In genomic region chr17:33824084-33824996, GRCm38 (mm10) we compare ENCODE assay signal across 8 mouse cellular contexts. TPM values are rescaled to one million over a fixed set of nuclear protein-coding genes. Genes with fewer than 3 reads are reported as not detected.
A peak's percentile ranks its signal among the peaks of the same experiment; 100 is the strongest.
DNase-seq lines count a peak whose midpoint lies in the region; ATAC-seq and TF ChIP-seq lines count a peak whose summit lies in the region.

Rps28 (minus strand) TSS chr17:33824562.
Ndufa7 (plus strand) TSS chr17:33824572.

- H3K36me3 ChIP-seq in E14TG2a.4 (ENCODE audit: insufficient read depth, low read length), result peaks cover 85% of the 10 kb centered on the region
- H3K36me3 ChIP-seq in forebrain, embryonic 13.5 days (ENCODE audit: poor library complexity, severe bottlenecking), result peaks cover 42% of the 10 kb centered on the region
- peaks cover 24% of the 10 kb centered on the region for H3K36me3 ChIP-seq in liver, postnatal 0 days (replicated peaks; ENCODE audit: insufficient read depth, low read length)
- H3K36me3 ChIP-seq in neural tube, embryonic 14.5 days (ENCODE audit: control insufficient read depth, insufficient read depth, low read length), result peaks cover 28% of the 10 kb centered on the region; the same call in 1 of the 2 replicates

- peak within 1 kb of the TSS; percentile 85 for H3K27ac ChIP-seq in forebrain, embryonic 13.5 days
- H3K27ac ChIP-seq in liver, postnatal 0 days (ENCODE audit: low read depth), result peak within 1 kb of the TSS; percentile 88
- peak within 1 kb of the TSS; percentile 91 for H3K27ac ChIP-seq in neural tube, embryonic 14.5 days (ENCODE audit: low read depth, low read length)

- no peak for TF ChIP-seq CTCF in E14TG2a.4 (conservative IDR thresholded peaks at IDR 0.05; ENCODE audit: low read length)
- no peak for TF ChIP-seq CTCF in liver, postnatal 0 days (IDR thresholded peaks at IDR 0.05; ENCODE audit: low read depth)

- H3K4me2 ChIP-seq in forebrain, embryonic 13.5 days, result peak within 1 kb of the TSS; percentile 95
- H3K4me2 ChIP-seq in liver, postnatal 0 days (ENCODE audit: low read depth, low read length), result peak within 1 kb of the TSS; percentile 87
- H3K4me2 ChIP-seq in neural tube, embryonic 14.5 days (ENCODE audit: low read depth, low read length), result peak within 1 kb of the TSS; percentile 95

- peak; percentile 95 for ATAC-seq in forebrain, embryonic 13.5 days
- ATAC-seq in liver, postnatal 0 days, result peak; percentile 90
- ATAC-seq in neural tube, embryonic 14.5 days (ENCODE audit: low read depth), result peak; percentile 94

- intact Hi-C loops in heart, postnatal 10 days (cut with DNase I), result no loop called here

- peak; percentile 96 for DNase-seq in c-Kit-positive CD71-positive TER-119-positive erythroid progenitor cells, embryonic 14.5 days (ENCODE audit: low spot score)
- peak; percentile 99 to 100 for DNase-seq in heart, postnatal 10 days
- peak; percentile 76 for DNase-seq in large intestine, adult 2 months (ENCODE audit: low read depth, low spot score)
- DNase-seq in liver, postnatal 0 days, result peak; percentile 99
- DNase-seq in testis, postnatal 10 days (ENCODE audit: low spot score), result peak; percentile 98

- TF ChIP-seq EP300 in liver, postnatal 0 days (IDR thresholded peaks at IDR 0.05; ENCODE audit: low read depth), result peak; percentile 88

- H3K9ac ChIP-seq in forebrain, embryonic 13.5 days, result peak within 1 kb of the TSS; percentile 86
- H3K9ac ChIP-seq in liver, postnatal 0 days (replicated peaks), result peak within 1 kb of the TSS; percentile 87
- peak within 1 kb of the TSS; percentile 80 for H3K9ac ChIP-seq in neural tube, embryonic 14.5 days (replicated peaks; ENCODE audit: low read depth, low read length)

- peaks cover 73% of the 10 kb centered on the region for H3K4me1 ChIP-seq in E14TG2a.4 (replicated peaks; ENCODE audit: low read depth, low read length)
- peaks cover 45% of the 10 kb centered on the region for H3K4me1 ChIP-seq in forebrain, embryonic 13.5 days
- peaks cover 23% of the 10 kb centered on the region for H3K4me1 ChIP-seq in liver, postnatal 0 days (ENCODE audit: insufficient read depth)
- peaks cover 16% of the 10 kb centered on the region for H3K4me1 ChIP-seq in neural tube, embryonic 14.5 days (ENCODE audit: control insufficient read depth, insufficient read depth, low read length)

- H3K9me3 ChIP-seq in E14TG2a.4 (ENCODE audit: low read length), result no peaks in the 10 kb centered on the region
- H3K9me3 ChIP-seq in forebrain, embryonic 13.5 days (replicated peaks), result no peaks in the 10 kb centered on the region
- H3K9me3 ChIP-seq in liver, postnatal 0 days (ENCODE audit: low read length), result no peaks in the 10 kb centered on the region
- H3K9me3 ChIP-seq in neural tube, embryonic 14.5 days (ENCODE audit: control insufficient read depth, low read length), result no peaks in the 10 kb centered on the region

- no peaks in the 10 kb centered on the region for H3K27me3 ChIP-seq in E14TG2a.4 (ENCODE audit: insufficient read depth, low read length)
- no peaks in the 10 kb centered on the region for H3K27me3 ChIP-seq in forebrain, embryonic 13.5 days
- no peaks in the 10 kb centered on the region for H3K27me3 ChIP-seq in liver, postnatal 0 days (ENCODE audit: insufficient read depth, low read length)
- no peaks in the 10 kb centered on the region for H3K27me3 ChIP-seq in neural tube, embryonic 14.5 days (ENCODE audit: control insufficient read depth, insufficient read depth, low read length)

- under 1% methylated on average over 51 of the region's 51 CpGs for WGBS in forebrain, embryonic 13.5 days
- under 1% methylated on average over 51 of the region's 51 CpGs for WGBS in large intestine, adult 2 months
- under 1% methylated on average over 51 of the region's 51 CpGs for WGBS in liver, postnatal 0 days (ENCODE audit: insufficient replicate concordance)
- WGBS in neural tube, embryonic 14.5 days, result under 1% methylated on average over 51 of the region's 51 CpGs

- peak within 1 kb of the TSS; percentile 91 for H3K4me3 ChIP-seq in E14TG2a.4 (replicated peaks; ENCODE audit: low read length)
- peak within 1 kb of the TSS; percentile 85 for H3K4me3 ChIP-seq in forebrain, embryonic 13.5 days
- peak within 1 kb of the TSS; percentile 83 for H3K4me3 ChIP-seq in liver, postnatal 0 days (ENCODE audit: low read depth, low read length)
- peak within 1 kb of the TSS; percentile 76 for H3K4me3 ChIP-seq in neural tube, embryonic 14.5 days (ENCODE audit: low read depth, low read length)

RNA-seq across cellular contexts. Expression of gene Rps28, which starts in this region (rescaled TPM):
- 779 and 868 TPM in 2 replicates for polyA plus RNA-seq in forebrain, embryonic 13.5 days (2015; fragmentation: Nextera tagmentation; extraction: Ambion mirVana)
- total RNA-seq in heart, postnatal 10 days (2021), result 1,000 to 10,000 TPM; 1,002 to 1,034 TPM
- 844 and 888 TPM in 2 replicates for polyA plus RNA-seq in large intestine, adult 2 months (2012; rRNA removed)
- 699 and 710 TPM in 2 replicates for polyA plus RNA-seq in liver, postnatal 0 days (2015; fragmentation: Nextera tagmentation; extraction: Ambion mirVana)
- polyA plus RNA-seq in neural tube, embryonic 14.5 days (2014; fragmentation: Nextera tagmentation; extraction: Ambion mirVana), result 550 and 584 TPM in 2 replicates

RNA-seq across cellular contexts. Expression of gene Ndufa7, which starts in this region (rescaled TPM):
- polyA plus RNA-seq in forebrain, embryonic 13.5 days (2015; fragmentation: Nextera tagmentation; extraction: Ambion mirVana), result 473 and 507 TPM in 2 replicates
- 100 to 1,000 TPM; 499 to 513 TPM for total RNA-seq in heart, postnatal 10 days (2021)
- 365 and 370 TPM in 2 replicates for polyA plus RNA-seq in large intestine, adult 2 months (2012; rRNA removed)
- 379 and 389 TPM in 2 replicates for polyA plus RNA-seq in liver, postnatal 0 days (2015; fragmentation: Nextera tagmentation; extraction: Ambion mirVana)
- 529 and 591 TPM in 2 replicates for polyA plus RNA-seq in neural tube, embryonic 14.5 days (2014; fragmentation: Nextera tagmentation; extraction: Ambion mirVana)

Comparison
In these comparisons a context has a peak if more than half of its experiments do, and no peak if none do; other contexts are left out.
1. Peak in every context shown above with its lines: DNase-seq, ATAC-seq, H3K4me3 ChIP-seq and H3K27ac ChIP-seq.